Mouse (Mus musculus) hindlimb bud, embryonic 11.5 days (tissue): ENCODE measurements around the gene A930018P22Rik.

ENCODE experiments used
- DNase-seq: peaks from one replicate; pipeline ENCODE4 v3.0.0-alpha.2; 2012; ENCODE audit warnings: low read depth, low spot score; ENCODE audit errors: extremely low spot score

The A930018P22Rik gene

DNA sequence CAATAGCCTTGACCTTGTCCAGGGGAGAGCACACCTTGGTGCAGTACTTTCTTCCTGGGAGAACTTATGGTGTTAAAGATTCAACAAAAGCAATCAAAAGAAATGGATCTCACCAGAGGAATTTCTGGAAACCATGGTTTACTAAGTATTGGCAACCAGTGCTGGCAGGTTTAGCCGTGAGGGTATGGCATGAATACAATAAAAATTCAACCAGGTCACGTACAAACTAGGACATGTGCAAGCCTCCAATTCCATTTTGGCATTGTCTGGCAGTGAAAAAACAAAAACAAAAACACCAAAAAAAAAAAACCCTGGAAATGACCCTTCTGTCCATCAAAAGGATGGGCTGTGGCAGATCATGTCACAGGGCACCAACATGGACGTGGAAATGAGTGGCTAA is 31.3 kb downstream of the A930018P22Rik start:
- no peak for DNase-seq

DNA sequence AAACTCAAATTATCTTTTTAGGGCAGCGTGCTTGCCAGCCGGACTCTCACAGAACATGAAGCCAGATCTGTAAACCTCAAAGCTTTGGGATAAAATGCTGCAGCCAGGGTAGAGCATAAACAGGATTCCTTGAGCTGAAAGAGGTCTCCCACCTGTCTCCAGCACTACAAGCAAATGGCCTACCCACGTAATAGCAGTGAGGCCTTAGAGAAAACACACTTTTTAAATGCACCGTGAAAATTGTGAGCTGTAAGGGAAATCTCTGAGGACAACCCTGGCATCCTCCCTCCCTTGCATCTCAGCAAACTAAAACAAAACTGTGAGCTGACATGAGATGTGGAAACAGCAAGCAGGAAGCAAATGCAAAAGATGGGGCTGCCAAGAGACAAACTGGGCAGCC is 35.3 kb downstream of the A930018P22Rik start:
- no peak for DNase-seq

DNA sequence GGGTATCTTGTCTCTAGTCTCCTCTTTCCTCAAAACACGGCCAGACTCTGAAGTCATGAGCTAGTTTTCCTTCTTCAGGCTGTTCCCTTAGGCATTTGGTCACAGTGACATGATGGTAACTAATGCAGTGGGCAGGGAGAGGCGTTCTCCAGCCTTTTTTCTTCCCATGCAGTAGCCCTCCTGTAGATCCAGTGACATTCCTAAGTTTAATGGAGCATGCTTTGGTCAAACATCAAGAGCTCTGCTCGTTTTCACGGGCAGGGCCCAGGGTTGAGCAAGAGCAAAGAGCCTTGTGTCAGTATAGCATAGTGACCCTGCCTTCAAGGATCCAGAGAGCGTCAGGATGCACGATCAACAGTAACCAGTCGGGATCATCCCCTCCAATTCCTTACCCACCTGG is 40.8 kb downstream of the A930018P22Rik start:
- no peak for DNase-seq

- DNase-seq = no peak
These were observed 41.5 kb downstream of the A930018P22Rik start for GRCm38 (mm10) chr2:104163978-104164487.

DNA sequence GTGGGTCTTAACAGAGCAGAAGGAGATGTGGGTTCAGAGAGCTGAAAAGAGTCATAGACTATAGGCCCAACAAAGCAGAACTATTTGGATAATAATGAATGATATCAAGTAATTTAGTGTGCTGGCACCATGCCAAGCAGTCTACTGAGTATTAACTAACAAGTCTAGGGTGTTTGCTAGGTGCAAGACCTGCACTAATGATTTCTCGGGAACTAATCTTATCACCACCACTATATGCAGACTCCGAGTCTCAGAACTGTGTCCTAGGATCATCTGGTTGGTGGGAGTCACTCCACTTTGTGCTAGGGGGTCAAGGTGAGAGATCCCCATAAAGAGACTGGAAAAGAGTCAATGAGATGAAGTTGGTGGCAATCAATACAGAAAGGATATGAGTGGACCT is 43.1 kb downstream of the A930018P22Rik start:
- no peak for DNase-seq

DNA sequence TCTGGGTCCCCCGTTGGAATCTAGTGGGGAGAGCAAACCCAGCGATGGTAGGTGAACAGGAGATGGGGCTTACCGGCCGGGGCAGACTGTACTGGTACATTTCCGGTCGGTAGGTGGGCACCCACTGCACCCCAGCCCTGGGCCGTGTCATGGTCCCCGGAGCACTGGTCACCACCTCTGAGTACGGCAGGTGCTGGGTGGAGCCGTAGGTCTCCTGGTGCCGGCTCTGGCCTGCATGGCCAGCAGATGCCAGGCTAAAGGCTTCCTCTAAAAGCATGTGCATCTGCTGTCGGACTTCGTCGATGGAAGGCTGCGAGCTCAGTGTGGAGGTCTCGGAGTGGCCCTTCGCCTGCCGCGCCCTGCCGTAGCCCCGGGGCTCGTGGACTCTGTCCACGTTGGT is 45.2 kb downstream of the A930018P22Rik start:
- no peak for DNase-seq

- no peak for DNase-seq
These were observed 45.8 kb downstream of the A930018P22Rik start for GRCm38 (mm10) chr2:104168186-104168896.

DNA sequence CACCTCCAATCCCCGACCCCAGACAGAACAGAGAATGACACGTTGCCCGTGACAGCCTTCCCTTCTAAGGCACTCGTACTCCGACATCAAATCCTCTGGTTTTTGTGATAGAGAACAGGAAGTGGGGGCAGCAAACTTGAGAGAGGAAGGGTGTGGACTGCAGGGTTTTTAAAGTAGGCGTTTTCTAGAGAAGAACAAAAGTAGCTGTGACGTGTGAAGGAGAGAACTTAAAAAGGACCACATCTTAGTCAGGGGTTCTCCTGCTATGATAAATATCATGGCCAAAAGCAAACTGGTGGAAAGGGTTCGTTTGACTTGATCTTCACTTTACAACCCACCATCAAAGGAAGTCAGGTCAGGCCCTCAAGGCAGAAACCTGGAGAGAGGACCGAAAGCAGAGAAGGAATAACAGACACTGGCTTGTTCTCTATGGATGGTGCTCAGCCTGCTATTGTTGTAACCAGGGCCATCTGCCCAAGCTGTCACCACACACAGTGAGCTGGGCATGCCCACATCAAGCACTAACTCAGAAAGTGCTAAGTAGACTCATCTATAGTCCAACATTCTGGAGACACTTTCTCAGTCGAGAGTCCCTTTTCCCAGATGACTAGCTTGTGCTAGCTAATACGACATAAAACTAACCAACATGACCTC is 50.3 kb downstream of the A930018P22Rik start:
- no peak for DNase-seq

DNA sequence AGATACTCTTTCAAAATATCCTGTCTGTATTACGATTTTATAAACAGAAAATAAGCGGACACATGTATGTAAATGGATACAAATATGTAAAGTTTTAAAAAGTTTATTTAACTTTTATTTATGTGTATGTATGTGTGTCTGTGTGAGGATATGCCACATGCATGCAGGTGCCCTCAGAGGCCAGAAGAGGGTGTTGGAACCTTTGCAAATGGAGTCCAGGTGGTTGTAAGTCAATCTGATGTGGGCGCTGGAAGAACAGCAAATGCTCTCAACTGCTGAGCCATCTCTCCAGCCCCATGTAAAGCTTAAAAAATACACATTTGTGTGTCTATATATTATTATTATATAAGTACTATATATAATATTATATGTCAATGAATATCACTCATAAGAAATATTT is 50.9 kb downstream of the A930018P22Rik start:
- DNase-seq = no peak
